Mouse (Mus musculus) hindbrain, embryonic 13.5 days (tissue): ENCODE data around the gene Hexdc. TPM values are rescaled to one million over a fixed set of nuclear protein-coding genes. Genes with fewer than 3 reads are reported as not detected.

Source experiments
- ATAC-seq: fragments of 200-750 bp; cut with Nextera tagmentation; 2 replicates; pipeline ENCODE4 v1.8.0; 2017; ENCODE audit warnings: moderate TSS enrichment; ENCODE audit not compliant: low FRiP score
- H3K27ac ChIP-seq: fragments of 300-500 bp; sonication (generic); 2 replicates; pipeline ENCODE4 v1.5.1; 2015; ENCODE audit warnings: inconsistent platforms, mild to moderate bottlenecking, moderate library complexity
- H3K27me3 ChIP-seq: fragments of 300-500 bp; sonication (generic); 2 replicates; pipeline ENCODE4 v1.6.1; 2015; ENCODE audit warnings: mild to moderate bottlenecking, inconsistent platforms
- H3K36me3 ChIP-seq: fragments of 300-500 bp; sonication (generic); 2 replicates; pipeline ENCODE4 v1.6.1; 2015; ENCODE audit warnings: mild to moderate bottlenecking, inconsistent platforms
- H3K4me1 ChIP-seq: fragments of 300-500 bp; sonication (generic); replicated peaks from 2 replicates; pipeline ENCODE4 v1.6.1; 2015; ENCODE audit warnings: inconsistent platforms
- H3K4me2 ChIP-seq: fragments of 300-500 bp; sonication (generic); 2 replicates; pipeline ENCODE4 v1.6.1; 2015; ENCODE audit warnings: inconsistent platforms, mild to moderate bottlenecking, moderate library complexity
- H3K4me3 ChIP-seq: fragments of 300-500 bp; sonication (generic); 2 replicates; pipeline ENCODE4 v1.5.1; 2015; ENCODE audit warnings: mild to moderate bottlenecking, inconsistent platforms
- H3K9ac ChIP-seq: fragments of 300-500 bp; sonication (generic); 2 replicates; pipeline ENCODE4 v1.6.1; 2015; ENCODE audit warnings: mild to moderate bottlenecking, inconsistent platforms
- H3K9me3 ChIP-seq: fragments of 300-500 bp; sonication (generic); 2 replicates; pipeline ENCODE4 v1.6.1; 2016; ENCODE audit warnings: inconsistent platforms
- WGBS: fragments of 180-500 bp; shearing (Covaris S2); methylation state at CpG from one replicate; pipeline ENCODE4 v1.1.7; 2015; 5-methylcytosine and 5-hydroxymethylcytosine counted together
- polyA plus RNA-seq: library from polyadenylated mRNA; unstranded; fragments of >200 nt; fragmentation: Nextera tagmentation; extraction: Ambion mirVana; gene quantifications from 2 replicates; pipeline ENCODE4 v1.2.1, GENCODE M21; 2015

Hexdc gene
- polyA plus RNA-seq, 1 experiment from 2014 or later = 17.8 TPM

DNA sequence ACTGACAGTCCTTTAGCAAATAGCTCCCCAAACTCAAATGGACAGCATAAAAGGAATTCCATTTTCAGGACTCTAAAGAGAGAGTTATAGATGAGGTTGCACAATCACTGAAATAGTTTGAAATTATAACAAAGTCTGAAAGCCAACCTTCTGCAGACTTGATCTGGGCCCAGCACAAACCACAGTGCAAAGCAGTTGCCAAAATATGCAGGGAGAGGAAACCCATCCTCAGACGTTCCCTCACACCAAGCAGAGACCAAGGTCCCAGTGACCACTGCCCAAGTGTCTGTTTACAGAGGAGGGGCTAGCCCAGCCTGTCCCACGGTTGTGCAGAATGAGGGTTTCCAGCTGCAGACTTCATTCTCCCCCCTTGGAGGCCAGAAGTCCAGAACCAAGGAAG is 5.6 kb upstream of the Hexdc start:
- Histone ChIP-seq H3K4me1 (peaks cover 4% of the 10 kb centered on the region), H3K27me3 (no peaks in the 10 kb centered on the region), H3K9me3 (no peaks in the 10 kb centered on the region), H3K4me3 (no peak overlapping the region), H3K27ac (no peak overlapping the region), H3K9ac (no peak overlapping the region), H3K4me2 (no peak overlapping the region), H3K36me3 (peaks cover 28% of the 10 kb centered on the region)
- WGBS = 61% methylated on average over 2 of the region's 2 CpGs
- ATAC-seq = no peak

- Histone ChIP-seq H3K9ac (no peak overlapping the region), H3K4me2 (no peak overlapping the region), H3K4me3 (no peak overlapping the region), H3K4me1 (peaks cover 9% of the 10 kb centered on the region), H3K9me3 (no peaks in the 10 kb centered on the region), H3K36me3 (peaks cover 21% of the 10 kb centered on the region), H3K27me3 (no peaks in the 10 kb centered on the region), H3K27ac (no peak overlapping the region)
- 83% methylated on average over 4 of the region's 4 CpGs for WGBS
- ATAC-seq = no peak
Observed at GRCm38 (mm10) chr11:121199851-121200250, 4.4 kb upstream of the Hexdc start.

GRCm38 (mm10) chr11:121200781-121201180 is 3.5 kb upstream of the Hexdc start:
- H3K4me3 ChIP-seq = no peak overlapping the region
- H3K9ac ChIP-seq = no peak overlapping the region
- no peaks in the 10 kb centered on the region for H3K9me3 ChIP-seq
- ATAC-seq = no peak
- H3K36me3 ChIP-seq = peaks cover 15% of the 10 kb centered on the region
- H3K27ac ChIP-seq = no peak overlapping the region
- H3K4me1 ChIP-seq = peaks cover 15% of the 10 kb centered on the region
- H3K4me2 ChIP-seq = no peak overlapping the region
- no peaks in the 10 kb centered on the region for H3K27me3 ChIP-seq
- WGBS = 88% methylated on average over 6 of the region's 6 CpGs

DNA sequence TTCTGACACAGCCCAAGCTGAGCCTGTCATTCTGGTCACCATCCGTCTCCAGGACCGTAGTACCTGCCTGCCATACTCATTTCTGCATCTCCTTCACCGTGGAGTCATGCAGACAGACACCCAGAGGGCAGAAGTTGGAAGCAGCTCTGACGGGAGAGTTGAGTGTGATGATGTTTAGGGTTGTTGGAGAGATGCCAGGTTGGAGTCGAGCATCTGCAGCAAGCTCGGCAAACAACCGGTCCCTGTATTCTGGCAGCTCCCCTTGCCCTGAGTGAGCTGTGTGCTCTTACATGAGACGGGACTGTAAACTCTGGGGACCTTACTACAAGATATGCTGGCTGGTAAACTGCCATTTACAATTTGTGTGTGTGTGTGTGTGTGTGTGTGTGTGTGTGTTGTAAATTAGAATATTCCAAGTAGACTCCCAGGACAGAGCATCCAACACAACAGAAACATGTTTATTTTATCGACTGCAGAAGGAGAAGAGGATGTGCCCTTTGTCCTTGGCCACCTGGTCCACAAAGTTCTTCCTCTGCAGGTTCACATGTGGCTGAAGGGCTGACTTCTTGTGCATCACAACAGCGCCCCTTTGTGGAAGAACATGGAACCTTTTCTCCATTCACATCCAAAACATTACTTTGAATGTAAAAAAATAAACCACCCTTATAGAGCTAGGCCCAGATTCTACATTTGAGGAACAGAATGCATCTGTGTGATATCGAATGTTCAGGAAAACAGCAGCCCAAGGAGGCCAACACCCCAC is 2.6 kb upstream of the Hexdc start:
- Histone ChIP-seq H3K9ac (no peak overlapping the region), H3K27ac (no peak overlapping the region), H3K4me2 (no peak overlapping the region), H3K4me3 (no peak overlapping the region), H3K9me3 (no peaks in the 10 kb centered on the region), H3K36me3 (peaks cover 11% of the 10 kb centered on the region), H3K4me1 (peaks cover 15% of the 10 kb centered on the region), H3K27me3 (no peaks in the 10 kb centered on the region)
- 62% methylated on average over 11 of the region's 11 CpGs for WGBS
- no peak for ATAC-seq

GRCm38 (mm10) chr11:121203859-121204160 is 423 bp upstream of the Hexdc start:
- Histone ChIP-seq H3K27ac (peak overlapping the region; percentile 92), H3K4me1 (peaks cover 15% of the 10 kb centered on the region), H3K27me3 (no peaks in the 10 kb centered on the region), H3K4me2 (peak overlapping the region; percentile 71), H3K36me3 (peaks cover 14% of the 10 kb centered on the region), H3K4me3 (peak overlapping the region; percentile 72), H3K9me3 (no peaks in the 10 kb centered on the region), H3K9ac (peak overlapping the region; percentile 88)
- ATAC-seq = no peak
- WGBS = 0% methylated on average over 5 of the region's 5 CpGs

GRCm38 (mm10) chr11:121216831-121217230 is 12.6 kb downstream of the Hexdc start:
- 94% methylated on average over 3 of the region's 3 CpGs for WGBS
- H3K27me3 ChIP-seq = no peaks in the 10 kb centered on the region
- no peak overlapping the region for H3K4me2 ChIP-seq
- no peak overlapping the region for H3K27ac ChIP-seq
- no peak overlapping the region for H3K9ac ChIP-seq
- no peaks in the 10 kb centered on the region for H3K9me3 ChIP-seq
- H3K4me3 ChIP-seq = no peak overlapping the region
- ATAC-seq = no peak
- H3K4me1 ChIP-seq = no peaks in the 10 kb centered on the region
- peaks cover 69% of the 10 kb centered on the region for H3K36me3 ChIP-seq

- Histone ChIP-seq H3K27me3 (no peaks in the 10 kb centered on the region), H3K4me1 (no peaks in the 10 kb centered on the region), H3K4me3 (no peak overlapping the region), H3K4me2 (no peak overlapping the region), H3K9ac (no peak overlapping the region), H3K9me3 (no peaks in the 10 kb centered on the region), H3K36me3 (peaks cover 88% of the 10 kb centered on the region), H3K27ac (no peak overlapping the region)
- 95% methylated on average over 11 of the region's 11 CpGs for WGBS
- no peak for ATAC-seq
Observed at GRCm38 (mm10) chr11:121219776-121220175, 15.5 kb downstream of the Hexdc start.

DNA sequence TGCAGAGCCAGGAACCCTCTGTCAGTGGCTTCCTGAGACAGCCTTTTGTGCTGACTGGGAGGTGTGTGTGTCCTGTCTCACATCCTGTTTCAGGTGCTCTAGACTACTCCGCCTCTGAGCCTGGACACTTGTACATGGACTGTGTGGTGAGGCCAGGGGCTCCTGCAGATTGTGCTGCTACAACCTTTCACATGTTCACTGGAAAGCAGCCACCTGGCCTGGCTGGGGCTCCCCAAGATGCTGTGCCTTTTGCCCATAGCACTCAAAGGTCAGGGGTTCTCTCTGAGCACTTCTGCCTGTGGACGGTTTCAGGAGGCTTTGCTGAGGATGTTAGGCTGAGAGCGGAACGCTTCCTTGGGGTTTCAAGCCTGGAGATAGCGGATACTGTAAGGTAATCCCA is 16.5 kb downstream of the Hexdc start:
- H3K9me3 ChIP-seq = no peaks in the 10 kb centered on the region
- no peaks in the 10 kb centered on the region for H3K4me1 ChIP-seq
- WGBS = 95% methylated on average over 5 of the region's 5 CpGs
- no peak overlapping the region for H3K27ac ChIP-seq
- H3K4me2 ChIP-seq = no peak overlapping the region
- no peaks in the 10 kb centered on the region for H3K27me3 ChIP-seq
- no peak for ATAC-seq
- H3K36me3 ChIP-seq = peaks cover 95% of the 10 kb centered on the region
- no peak overlapping the region for H3K9ac ChIP-seq
- H3K4me3 ChIP-seq = no peak overlapping the region

- H3K9ac ChIP-seq = no peak overlapping the region
- ATAC-seq = no peak
- no peak overlapping the region for H3K27ac ChIP-seq
- H3K4me2 ChIP-seq = no peak overlapping the region
- WGBS = 95% methylated on average over 6 of the region's 6 CpGs
- no peaks in the 10 kb centered on the region for H3K9me3 ChIP-seq
- no peaks in the 10 kb centered on the region for H3K4me1 ChIP-seq
- no peak overlapping the region for H3K4me3 ChIP-seq
- H3K27me3 ChIP-seq = no peaks in the 10 kb centered on the region
- peaks cover 95% of the 10 kb centered on the region for H3K36me3 ChIP-seq
Observed at GRCm38 (mm10) chr11:121221321-121222010, 17.2 kb downstream of the Hexdc start.

DNA sequence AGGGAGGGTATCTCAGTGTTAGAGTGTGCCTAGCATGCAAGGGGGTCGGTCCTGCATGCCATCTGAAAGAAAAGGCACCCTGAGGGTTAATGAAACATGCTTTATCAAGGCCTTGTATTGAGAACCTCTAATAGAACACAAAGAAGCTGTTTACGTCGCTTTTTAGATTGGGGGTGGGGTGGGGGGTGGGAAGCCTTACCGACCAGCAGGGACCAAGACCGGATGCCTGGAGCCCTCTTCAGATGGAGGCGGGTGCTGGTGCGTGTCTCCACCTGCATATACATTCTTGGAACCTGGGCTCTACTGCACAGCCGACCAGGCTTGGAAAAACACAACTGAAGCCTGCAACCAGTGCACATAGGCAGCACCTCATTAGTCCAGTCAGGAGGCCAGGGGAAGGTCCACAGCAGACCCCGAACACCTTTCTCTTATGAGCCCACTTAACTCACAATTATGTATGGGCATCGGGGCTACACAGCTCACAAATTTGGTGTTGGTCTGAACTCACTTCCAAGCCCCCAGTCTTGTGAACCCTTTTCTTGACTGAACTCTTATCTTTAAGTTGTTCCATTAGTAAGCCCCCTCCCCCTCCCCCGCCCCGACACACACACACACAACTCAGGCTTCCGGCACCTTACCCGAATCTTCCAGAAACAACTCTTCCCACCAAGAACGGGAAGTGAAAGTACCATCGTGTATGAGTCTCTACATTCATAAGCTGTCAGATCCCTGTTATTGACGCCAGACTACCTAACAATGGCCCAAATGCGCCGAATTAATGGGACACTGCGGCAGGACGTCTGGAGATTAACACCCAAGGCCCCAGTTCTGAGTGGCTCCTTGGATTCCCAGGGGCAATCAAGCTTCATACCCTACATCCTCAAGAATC is 24.1 kb downstream of the Hexdc start:
- Histone ChIP-seq H3K4me3 (peak overlapping the region; percentile 75), H3K4me1 (peaks cover 29% of the 10 kb centered on the region), H3K9me3 (no peaks in the 10 kb centered on the region), H3K27me3 (no peaks in the 10 kb centered on the region), H3K9ac (peak overlapping the region; percentile 86), H3K27ac (peak overlapping the region; percentile 77), H3K4me2 (peak overlapping the region; percentile 87), H3K36me3 (peaks cover 39% of the 10 kb centered on the region)
- ATAC-seq = peak; percentile 39
- WGBS = 29% methylated on average over 21 of the region's 21 CpGs

- peak; percentile 88 for ATAC-seq
- H3K9me3 ChIP-seq = no peaks in the 10 kb centered on the region
- no peaks in the 10 kb centered on the region for H3K27me3 ChIP-seq
- peak within 1 kb of the TSS; percentile 75 for H3K4me3 ChIP-seq
- peak within 1 kb of the TSS; percentile 87 for H3K4me2 ChIP-seq
- H3K36me3 ChIP-seq = peaks cover 32% of the 10 kb centered on the region
- H3K4me1 ChIP-seq = peaks cover 29% of the 10 kb centered on the region
- H3K9ac ChIP-seq = peak within 1 kb of the TSS; percentile 86
- under 1% methylated on average over 23 of the region's 23 CpGs for WGBS
- peak within 1 kb of the TSS; percentile 77 for H3K27ac ChIP-seq
Observed at GRCm38 (mm10) chr11:121229018-121229439, 24.8 kb downstream of the Hexdc start, which contains the start of gene Cybc1. Cybc1 (minus strand) TSS chr11:121229322.

DNA sequence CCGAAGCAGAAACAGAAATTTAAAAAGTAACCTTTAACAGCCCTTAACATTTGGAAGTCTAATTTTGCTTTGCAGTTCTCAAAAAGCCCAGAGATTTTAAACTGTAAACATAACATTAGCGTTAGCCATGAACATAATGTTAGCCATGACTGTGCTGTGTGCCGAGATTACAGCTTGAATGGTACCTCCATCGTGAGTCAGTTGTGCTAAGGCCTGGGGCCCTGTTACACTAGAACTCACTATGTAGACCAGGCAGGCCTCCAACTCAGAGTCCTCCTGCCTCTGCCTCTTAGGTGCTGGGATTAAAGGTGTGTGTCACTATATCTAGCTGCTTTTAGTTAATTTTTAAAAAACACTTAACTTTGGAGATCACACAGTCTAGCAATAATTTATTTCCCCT is 27.0 kb downstream of the Hexdc start:
- no peak overlapping the region for H3K9ac ChIP-seq
- peaks cover 10% of the 10 kb centered on the region for H3K36me3 ChIP-seq
- H3K9me3 ChIP-seq = no peaks in the 10 kb centered on the region
- no peak overlapping the region for H3K4me3 ChIP-seq
- 82% methylated on average over 4 of the region's 4 CpGs for WGBS
- H3K27me3 ChIP-seq = no peaks in the 10 kb centered on the region
- ATAC-seq = no peak
- no peak overlapping the region for H3K4me2 ChIP-seq
- peaks cover 35% of the 10 kb centered on the region for H3K4me1 ChIP-seq
- no peak overlapping the region for H3K27ac ChIP-seq
